20 mouse cellular contexts compared by ENCODE assay signal in the genomic region with DNA sequence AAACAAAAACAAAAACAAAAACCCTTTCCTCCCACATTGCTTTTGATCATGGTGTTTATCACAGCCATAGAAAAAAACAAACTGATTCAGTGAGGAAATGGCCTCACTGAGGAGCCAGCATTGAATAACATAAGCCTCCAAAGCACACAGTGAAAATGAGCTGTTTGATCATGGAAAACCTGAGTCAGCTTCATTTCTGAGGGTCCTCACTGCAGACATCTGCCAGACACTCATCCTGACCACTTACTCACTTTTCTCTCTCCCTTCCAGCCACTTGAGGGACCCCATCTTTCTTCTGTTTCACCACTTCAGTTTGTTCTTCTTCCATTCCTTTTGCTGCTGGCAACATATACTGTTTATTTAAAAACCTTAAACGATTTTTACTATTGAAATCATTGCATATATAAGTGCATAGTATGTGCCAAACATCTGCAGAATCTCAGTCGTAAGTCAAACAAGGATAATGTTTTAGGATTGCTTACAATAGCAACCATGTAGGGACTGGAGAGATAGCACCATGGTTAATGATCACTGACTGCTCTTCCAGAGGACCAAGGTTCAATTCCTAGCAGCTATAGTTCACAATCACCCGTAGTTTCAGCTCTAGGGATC. TPM values are rescaled to one million over a fixed set of nuclear protein-coding genes. Genes with fewer than 3 reads are reported as not detected.
A peak's percentile ranks its signal among the peaks of the same experiment; 100 is the strongest.
DNase-seq lines count a peak whose midpoint lies in the region; ATAC-seq and TF ChIP-seq lines count a peak whose summit lies in the region.
"Had no signal": no experiment of that assay in that cellular context is flagged by ENCODE, and none has a peak within 500 bp of the region (broad histone marks: within the 10 kb centered on the region; RNA-seq: fewer than 3 reads in every experiment).

No protein-coding gene starts in this region.

- in situ Hi-C loops in CH12.LX (cut with MboI; ENCODE audit: low pct_ligation_motif_present, low pct_unique_long_range_greater_than_20kb, low sequenced_read_pairs), result no loop called here

- no peak overlapping the region for H3K4me3 ChIP-seq in lung, embryonic 15.5 days
- H3K4me3 ChIP-seq in CH12.LX (replicated peaks in 1 of 3; ENCODE audit: low read depth in 2 of 3, low read length in 2 of 3, poor library complexity in 1 of 3), result no peak overlapping the region
- no peak overlapping the region for H3K4me3 ChIP-seq in intestine, embryonic 16.5 days (ENCODE audit: low read length)
- H3K4me3 ChIP-seq in heart, embryonic 12.5 days, result no peak overlapping the region
- H3K4me3 ChIP-seq: forebrain, embryonic 15.5 days; heart, adult 2 months; hindbrain, embryonic 12.5 days had no signal

- no peaks in the 10 kb centered on the region for H3K4me1 ChIP-seq in lung, embryonic 15.5 days
- peaks cover 0 to 4% of the 10 kb centered on the region in 2 experiments; a peak in 1 of 4 replicates for H3K4me1 ChIP-seq in CH12.LX (ENCODE audit: control insufficient read depth in 1 of 2, insufficient read depth in 2 of 2)
- H3K4me1 ChIP-seq in intestine, embryonic 16.5 days (ENCODE audit: control insufficient read depth, insufficient read depth, low read length), result peaks cover 2% of the 10 kb centered on the region; the same call in 1 of the 2 replicates
- H3K4me1 ChIP-seq in heart, embryonic 12.5 days (replicated peaks), result no peaks in the 10 kb centered on the region
- H3K4me1 ChIP-seq: forebrain, embryonic 15.5 days; hindbrain, embryonic 12.5 days had no signal

- no peak for TF ChIP-seq RAD21 in CH12.LX (IDR thresholded peaks at IDR 0.05; ENCODE audit: low read depth, low read length)

- dilution Hi-C loops in CH12.LX (cut with MboI; ENCODE audit: extremely low pct_ligation_motif_present, extremely low pct_unique_long_range_greater_than_20kb, low sequenced_read_pairs), result no loop called here

- no peaks in the 10 kb centered on the region for H3K9me3 ChIP-seq in lung, embryonic 15.5 days
- H3K9me3 ChIP-seq in CH12.LX (replicated peaks; ENCODE audit: low read length), result no peaks in the 10 kb centered on the region
- no peaks in the 10 kb centered on the region for H3K9me3 ChIP-seq in intestine, embryonic 16.5 days (ENCODE audit: control insufficient read depth, low read length)
- no peaks in the 10 kb centered on the region for H3K9me3 ChIP-seq in heart, embryonic 12.5 days (replicated peaks)
- H3K9me3 ChIP-seq: forebrain, embryonic 15.5 days; hindbrain, embryonic 12.5 days had no signal

- no peak for TF ChIP-seq EP300 in CH12.LX (IDR thresholded peaks at IDR 0.05; ENCODE audit: low read length)

- peak overlapping the region; percentile 61 for H3K27ac ChIP-seq in lung, embryonic 15.5 days
- no peak overlapping the region for H3K27ac ChIP-seq in CH12.LX (ENCODE audit: insufficient read depth, low read depth)
- peak overlapping the region; percentile 23; the same call in 1 of the 2 replicates for H3K27ac ChIP-seq in intestine, embryonic 16.5 days (ENCODE audit: low read length)
- H3K27ac ChIP-seq in heart, embryonic 12.5 days (ENCODE audit: poor library complexity, severe bottlenecking), result no peak overlapping the region
- H3K27ac ChIP-seq: forebrain, embryonic 15.5 days; heart, adult 2 months; hindbrain, embryonic 12.5 days had no signal

- no peak overlapping the region for H3K4me2 ChIP-seq in lung, embryonic 15.5 days
- H3K4me2 ChIP-seq in CH12.LX (ENCODE audit: insufficient read depth, low read depth, poor library complexity, severe bottlenecking), result no peak overlapping the region
- H3K4me2 ChIP-seq in intestine, embryonic 16.5 days (ENCODE audit: low read depth, low read length), result no peak overlapping the region
- no peak overlapping the region for H3K4me2 ChIP-seq in heart, embryonic 12.5 days
- H3K4me2 ChIP-seq: forebrain, embryonic 15.5 days; hindbrain, embryonic 12.5 days had no signal

- DNase-seq in heart, adult 11 months, result peak; percentile 14
- no peak for DNase-seq in heart, adult 9 months (ENCODE audit: low spot score in 2 of 2)
- no peak for DNase-seq in lung, postnatal 10 days
- peak; percentile 5 for DNase-seq in CH12.LX (ENCODE audit: extremely low read depth)
- no peak for DNase-seq in heart, adult 8-10 months (ENCODE audit: low spot score)
- DNase-seq: adrenal gland, adult 2 months; adrenal gland, postnatal 25 days; cerebellum, adult 2 months; cerebellum, postnatal 10 days; gastrocnemius, postnatal 36 days; heart, adult 2 months; heart, postnatal 10 days; heart, postnatal 4 days had no signal

- TF ChIP-seq POLR2A in CH12.LX (IDR thresholded peaks at IDR 0.05; ENCODE audit: low read depth, low read length), result no peak

- H3K79me2 ChIP-seq in CH12.LX (replicated peaks; ENCODE audit: control insufficient read depth, extremely low read depth, insufficient read depth, poor library complexity, severe bottlenecking), result no peaks in the 10 kb centered on the region

- TF ChIP-seq CTCF in CH12.LX (conservative IDR thresholded peaks at IDR 0.05 in 1 of 2, IDR thresholded peaks at IDR 0.05 in 1 of 2; ENCODE audit: low read depth in 2 of 2, low read length in 2 of 2), result no peak

- H3K27me3 ChIP-seq in lung, embryonic 15.5 days, result no peaks in the 10 kb centered on the region
- no peaks in the 10 kb centered on the region for H3K27me3 ChIP-seq in CH12.LX (replicated peaks)
- no peaks in the 10 kb centered on the region for H3K27me3 ChIP-seq in intestine, embryonic 16.5 days (replicated peaks; ENCODE audit: control insufficient read depth, insufficient read depth, low read length)
- H3K27me3 ChIP-seq in heart, embryonic 12.5 days (replicated peaks), result no peaks in the 10 kb centered on the region
- H3K27me3 ChIP-seq: forebrain, embryonic 15.5 days; hindbrain, embryonic 12.5 days; Patski had no signal

- ATAC-seq in lung, embryonic 15.5 days (ENCODE audit: borderline replicate concordance, extremely low read depth, low FRiP score, low TSS enrichment), result peak; percentile 57; the same call in 1 of the 2 replicates
- ATAC-seq in intestine, embryonic 16.5 days, result peak; percentile 55
- no peak for ATAC-seq in heart, embryonic 12.5 days (ENCODE audit: insufficient number of reproducible peaks, low FRiP score)
- ATAC-seq: forebrain, embryonic 15.5 days; hindbrain, embryonic 16.5 days; Patski had no signal

- H3K36me3 ChIP-seq in lung, embryonic 15.5 days, result no peaks in the 10 kb centered on the region
- no peaks in the 10 kb centered on the region for H3K36me3 ChIP-seq in CH12.LX (replicated peaks in 1 of 2; ENCODE audit: control insufficient read depth in 1 of 2, insufficient read depth in 1 of 2, low read length in 1 of 2)
- H3K36me3 ChIP-seq in intestine, embryonic 16.5 days (ENCODE audit: control insufficient read depth, insufficient read depth, low read length), result no peaks in the 10 kb centered on the region
- no peaks in the 10 kb centered on the region for H3K36me3 ChIP-seq in heart, embryonic 12.5 days
- H3K36me3 ChIP-seq: forebrain, embryonic 15.5 days; hindbrain, embryonic 12.5 days had no signal

- WGBS in lung, embryonic 15.5 days, result 46% methylated on average over 3 of the region's 3 CpGs
- WGBS in intestine, embryonic 16.5 days, result 39% methylated on average over 3 of the region's 3 CpGs
- 72% methylated on average over 3 of the region's 3 CpGs for WGBS in heart, embryonic 12.5 days

- no peak overlapping the region for H3K9ac ChIP-seq in lung, embryonic 15.5 days
- H3K9ac ChIP-seq in CH12.LX (ENCODE audit: insufficient read depth, low read depth), result no peak overlapping the region
- no peak overlapping the region for H3K9ac ChIP-seq in intestine, embryonic 16.5 days (ENCODE audit: low read depth, low read length)
- H3K9ac ChIP-seq in heart, embryonic 12.5 days, result no peak overlapping the region
- H3K9ac ChIP-seq: forebrain, embryonic 15.5 days; hindbrain, embryonic 12.5 days had no signal

TF ChIP-seq in CH12.LX, 34 proteins besides CTCF, POLR2A, EP300 and RAD21:
- no peak for TF ChIP-seq SMC3 (IDR thresholded peaks at IDR 0.05; ENCODE audit: low read depth, low read length)
TF ChIP-seq in CH12.LX: peak in this region for 0.

RNA-seq across cellular contexts. Expression of gene Dab2, which starts 32.3 kb away (rescaled TPM):
- polyA plus RNA-seq in lung, embryonic 15.5 days (2015; fragmentation: Nextera tagmentation; extraction: Ambion mirVana), result 26.9 and 28.6 TPM in 2 replicates
- total RNA-seq in CH12.LX (2012; rRNA removed) (0.17 TPM in 1 of 2 replicates, not detected in the other), CH12.LX (2014; rRNA removed) (not detected in 2 replicates)
- polyA plus RNA-seq in CH12.LX (2012; ENCODE audit: insufficient read length, low read depth), result 0.17 TPM in 1 of 2 replicates, not detected in the other
- 55.5 and 73.7 TPM in 2 replicates for polyA plus RNA-seq in intestine, embryonic 16.5 days (2015; fragmentation: Nextera tagmentation; extraction: Ambion mirVana)
- 10 to 100 TPM; 18.9 to 27.1 (median 22.0) TPM for total RNA-seq in heart, adult 8-10 months (2022)
- 47.1 and 52.3 TPM in 2 replicates for polyA plus RNA-seq in heart, embryonic 12.5 days (2016; fragmentation: Nextera tagmentation; extraction: Ambion mirVana)

Comparison
In these comparisons a context has a peak if more than half of its experiments do, and no peak if none do; other contexts are left out.
1. DNase-seq: peak in heart, adult 11 months (single experiment) and CH12.LX (single experiment); none in heart, adult 9 months (0 of 2), lung, postnatal 10 days (single experiment) and heart, adult 8-10 months (single experiment).
2. H3K27ac ChIP-seq: peak in lung, embryonic 15.5 days (single experiment) and intestine, embryonic 16.5 days (single experiment); none in CH12.LX (single experiment) and heart, embryonic 12.5 days (single experiment).
3. RNA of gene Dab2, which starts 32.3 kb away (polyA plus RNA-seq): 55.5 to 73.7 TPM in intestine, embryonic 16.5 days, 47.1 to 52.3 TPM in heart, embryonic 12.5 days and 26.9 to 28.6 TPM in lung, embryonic 15.5 days; 0.17 TPM in CH12.LX; every median in the first group is over 10 times any median in the second.